Mouse (Mus musculus) heart, postnatal 0 days (tissue): ENCODE measurements around the gene Sacm1l.

ENCODE experiments used
- CTCF ChIP-seq: IDR thresholded peaks from 2 replicates; pipeline ENCODE4 v1.5.1; 2016; ENCODE audit warnings: antibody characterized with exemption, control low read depth, low read depth
- EP300 ChIP-seq: IDR thresholded peaks from 2 replicates; pipeline ENCODE4 v1.6.1; 2016; ENCODE audit warnings: antibody characterized with exemption, low read depth

DNA sequence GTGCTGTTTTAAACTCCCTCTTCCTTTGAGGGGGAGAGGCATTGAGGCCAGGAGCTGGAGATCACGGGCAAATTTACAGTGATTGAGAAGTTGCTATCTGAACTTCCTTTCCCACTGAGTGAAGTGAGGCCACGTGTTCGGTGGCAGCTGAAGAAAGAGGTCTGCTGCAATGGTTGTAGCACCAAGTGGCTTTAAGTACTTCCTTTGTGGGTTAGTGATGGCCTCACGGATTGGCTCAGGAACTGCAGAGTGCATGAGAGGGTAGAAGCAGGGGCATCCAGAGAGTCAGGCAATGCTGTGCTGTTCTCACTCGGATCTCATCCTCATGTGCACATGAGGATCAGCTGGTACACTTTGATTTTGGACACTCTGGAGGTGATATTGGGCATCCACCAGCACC lies 31.7 kb upstream of the Sacm1l start:
- no peak for TF ChIP-seq CTCF
- no peak for TF ChIP-seq EP300
